Mouse (Mus musculus) brain, embryonic 14.5 days (tissue): Measurements from ENCODE around the gene Slc16a11.

Source experiments
- CTCF ChIP-seq: fragments of 200-500 bp; IDR thresholded peaks from 2 replicates; pipeline ENCODE4 v1.5.1; 2012; ENCODE audit warnings: inconsistent platforms, mild to moderate bottlenecking, moderate library complexity, borderline replicate concordance; ENCODE audit not compliant: insufficient read depth, insufficient read length; ENCODE audit errors: extremely low read depth
- POLR2A ChIP-seq: fragments of 200-500 bp; IDR thresholded peaks from 2 replicates; pipeline ENCODE4 v1.6.1; 2012; ENCODE audit warnings: mild to moderate bottlenecking, inconsistent platforms, borderline replicate concordance; ENCODE audit not compliant: poor library complexity, insufficient read depth, insufficient read length, severe bottlenecking; ENCODE audit errors: extremely low read depth

DNA sequence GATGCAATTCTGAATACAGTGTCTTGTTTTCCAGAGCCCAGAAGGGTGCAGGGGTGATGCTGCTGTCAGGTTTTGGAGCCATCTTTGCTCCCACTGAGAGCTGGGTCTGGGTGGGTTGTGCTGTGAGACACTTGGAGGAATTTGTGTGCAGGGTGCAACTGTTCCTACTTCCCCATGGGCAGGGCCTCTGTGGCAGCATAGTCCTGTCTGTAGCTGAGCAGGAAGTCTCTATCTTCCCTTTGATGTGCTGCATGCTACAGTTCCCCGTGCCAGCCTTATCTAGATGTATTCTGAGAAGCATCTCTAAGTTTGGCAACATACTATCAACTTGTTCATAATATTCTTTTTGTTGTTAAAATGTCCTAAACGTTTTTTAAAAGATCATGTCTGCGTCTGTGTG is 52.7 kb downstream of the Slc16a11 start:
- no peak for TF ChIP-seq CTCF
- no peak for TF ChIP-seq POLR2A
